Comparison of ENCODE assay signal across 8 mouse cellular contexts in the genomic region with DNA sequence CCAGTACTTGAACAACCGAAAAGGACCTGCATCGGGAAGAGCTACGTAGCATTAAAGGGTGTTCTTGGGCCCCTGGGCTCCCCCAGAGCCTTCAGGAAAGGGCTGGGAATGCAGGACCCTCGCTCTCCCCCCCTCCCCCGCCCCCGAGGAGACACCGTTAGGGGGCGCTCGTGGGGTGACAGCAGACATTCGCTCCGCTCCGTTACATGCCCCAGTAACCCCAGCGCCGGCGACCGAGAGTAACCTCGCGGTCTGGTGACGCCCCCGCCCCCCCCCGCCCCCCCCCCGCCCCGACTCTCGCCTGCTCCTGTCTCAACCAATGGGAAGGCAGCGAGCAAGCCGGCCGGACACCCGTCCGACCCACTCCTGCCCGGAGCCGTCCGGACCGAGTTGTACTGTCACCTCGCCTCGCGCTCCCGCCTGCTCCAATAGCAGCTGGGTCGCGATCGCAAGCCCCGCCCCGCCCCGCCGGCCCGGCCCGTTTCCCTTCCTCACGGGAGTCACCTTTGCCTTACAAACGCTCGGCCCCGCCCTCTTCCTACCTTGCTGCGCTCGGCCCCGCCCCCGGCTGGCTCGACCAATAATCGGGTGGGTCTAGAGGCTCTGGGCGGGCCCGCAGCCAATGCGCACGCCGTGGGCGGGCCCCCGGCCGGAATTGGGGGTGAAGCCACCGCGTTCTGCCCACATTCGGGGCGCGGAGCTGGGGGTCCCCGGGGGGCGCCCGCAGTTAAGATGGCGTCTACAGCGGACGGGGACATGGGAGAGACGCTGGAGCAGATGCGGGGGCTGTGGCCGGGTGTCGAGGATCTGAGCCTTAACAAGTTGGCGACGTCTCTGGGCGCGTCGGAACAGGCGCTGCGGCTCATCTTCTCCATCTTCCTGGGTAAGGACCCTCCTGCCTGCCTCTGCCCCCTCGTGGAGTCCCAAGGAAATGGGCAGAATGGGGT. TPM values are rescaled to one million over a fixed set of nuclear protein-coding genes. Genes with fewer than 3 reads are reported as not detected.
DNase-seq lines count a peak whose midpoint lies in the region; ATAC-seq lines count a peak whose summit lies in the region.

A gene (plus strand): TSS at position 551 of the 947 bp plus-strand sequence.

- no peaks in the 10 kb centered on the region for H3K27me3 ChIP-seq in heart, embryonic 14.5 days (ENCODE audit: control insufficient read depth, insufficient read depth, low read length)
- H3K27me3 ChIP-seq in liver, embryonic 13.5 days, result no peaks in the 10 kb centered on the region
- H3K27me3 ChIP-seq in stomach, embryonic 16.5 days (ENCODE audit: control insufficient read depth, insufficient read depth, low read length), result no peaks in the 10 kb centered on the region

- H3K4me2 ChIP-seq in heart, embryonic 14.5 days (ENCODE audit: low read length), result peak within 1 kb of the TSS; percentile 77
- peak within 1 kb of the TSS; percentile 87 for H3K4me2 ChIP-seq in liver, embryonic 13.5 days
- H3K4me2 ChIP-seq in stomach, embryonic 16.5 days (ENCODE audit: low read depth, low read length), result peak within 1 kb of the TSS; percentile 88

- peak within 1 kb of the TSS; percentile 71 to 83 for H3K27ac ChIP-seq in heart, embryonic 14.5 days (replicated peaks in 1 of 2; ENCODE audit: control insufficient read depth in 1 of 2, insufficient read depth in 1 of 2, low read depth in 2 of 2, low read length in 2 of 2)
- peak within 1 kb of the TSS; percentile 88 for H3K27ac ChIP-seq in liver, embryonic 13.5 days
- H3K27ac ChIP-seq in stomach, embryonic 16.5 days (ENCODE audit: low read length), result peak within 1 kb of the TSS; percentile 87

- peak within 1 kb of the TSS; percentile 69 for H3K9ac ChIP-seq in heart, embryonic 14.5 days (ENCODE audit: low read length)
- peak within 1 kb of the TSS; percentile 87 for H3K9ac ChIP-seq in liver, embryonic 13.5 days
- H3K9ac ChIP-seq in stomach, embryonic 16.5 days (ENCODE audit: low read length), result peak within 1 kb of the TSS; percentile 83

- peaks cover 0 to 7% of the 10 kb centered on the region in 2 experiments; a peak in 3 of 4 replicates for H3K4me1 ChIP-seq in heart, embryonic 14.5 days (ENCODE audit: control insufficient read depth in 2 of 2, insufficient read depth in 2 of 2, low read length in 2 of 2)
- peaks cover 44% of the 10 kb centered on the region for H3K4me1 ChIP-seq in liver, embryonic 13.5 days (replicated peaks)
- peaks cover 7% of the 10 kb centered on the region for H3K4me1 ChIP-seq in stomach, embryonic 16.5 days (ENCODE audit: control insufficient read depth, insufficient read depth, low read length)

- peak; percentile 99 for DNase-seq in c-Kit-negative CD71-positive TER-119-positive erythroid progenitor cells, embryonic 14.5 days (ENCODE audit: low read depth, low spot score)
- peak; percentile 87 for DNase-seq in fibroblast of lung, adult 2 months (ENCODE audit: low read depth)
- peak; percentile 100 for DNase-seq in kidney, postnatal 14 days
- peak; percentile 100 for DNase-seq in liver, embryonic 13.5 days
- peak; percentile 98 for DNase-seq in neural tube, embryonic 10.5 days (ENCODE audit: extremely low spot score, low spot score)

- ATAC-seq in CD4-positive, CD25-positive, alpha-beta regulatory T cell, adult 4 months, result peak; percentile 98
- ATAC-seq in heart, embryonic 14.5 days (ENCODE audit: insufficient number of reproducible peaks, insufficient read depth, low FRiP score, low read depth), result peak; percentile 99
- peak; percentile 96 for ATAC-seq in liver, embryonic 13.5 days (ENCODE audit: low read depth)
- peak; percentile 98 for ATAC-seq in stomach, embryonic 16.5 days (ENCODE audit: insufficient read depth, low FRiP score)

- WGBS in heart, embryonic 14.5 days, result 1% methylated on average over 68 of the region's 87 CpGs
- under 1% methylated on average over 81 of the region's 87 CpGs for WGBS in liver, embryonic 13.5 days (ENCODE audit: insufficient replicate concordance)
- under 1% methylated on average over 64 of the region's 87 CpGs for WGBS in stomach, embryonic 16.5 days

- peak within 1 kb of the TSS; percentile 69 to 94 for H3K4me3 ChIP-seq in heart, embryonic 14.5 days (ENCODE audit: control insufficient read depth in 1 of 2, insufficient read depth in 1 of 2, low read depth in 1 of 2, low read length in 2 of 2)
- H3K4me3 ChIP-seq in liver, embryonic 13.5 days (replicated peaks), result peak within 1 kb of the TSS; percentile 81
- peak within 1 kb of the TSS; percentile 83 for H3K4me3 ChIP-seq in stomach, embryonic 16.5 days (replicated peaks; ENCODE audit: low read length)

- H3K36me3 ChIP-seq in heart, embryonic 14.5 days (ENCODE audit: control insufficient read depth, insufficient read depth, low read length), result no peaks in the 10 kb centered on the region; the same call in 1 of the 2 replicates
- peaks cover 15% of the 10 kb centered on the region for H3K36me3 ChIP-seq in liver, embryonic 13.5 days
- H3K36me3 ChIP-seq in stomach, embryonic 16.5 days (ENCODE audit: control insufficient read depth, insufficient read depth, low read length), result no peaks in the 10 kb centered on the region

- H3K9me3 ChIP-seq in heart, embryonic 14.5 days (ENCODE audit: control insufficient read depth, low read length), result no peaks in the 10 kb centered on the region
- no peaks in the 10 kb centered on the region for H3K9me3 ChIP-seq in liver, embryonic 13.5 days (replicated peaks)
- no peaks in the 10 kb centered on the region for H3K9me3 ChIP-seq in stomach, embryonic 16.5 days (replicated peaks; ENCODE audit: control insufficient read depth, low read length)

RNA-seq across cellular contexts. Expression of the gene that starts here (rescaled TPM):
- polyA plus RNA-seq in CD4-positive, CD25-positive, alpha-beta regulatory T cell, adult 4 months (2017; shearing (Covaris generic)), result 10 to 100 TPM; 33.5 to 35.0 TPM
- polyA plus RNA-seq in heart, embryonic 14.5 days (2014; fragmentation: Nextera tagmentation; extraction: Ambion mirVana), result 45.0 and 47.7 TPM in 2 replicates
- 68.4 and 73.9 TPM in 2 replicates for polyA plus RNA-seq in liver, embryonic 13.5 days (2015; fragmentation: Nextera tagmentation; extraction: Ambion mirVana)
- polyA plus RNA-seq in stomach, embryonic 16.5 days (2015; fragmentation: Nextera tagmentation; extraction: Ambion mirVana), result 84.1 and 86.8 TPM in 2 replicates

Comparison
In these comparisons a context has a peak if more than half of its experiments do, and no peak if none do; other contexts are left out.
1. Peak in every context shown above with its lines: DNase-seq, ATAC-seq, H3K4me3 ChIP-seq and H3K27ac ChIP-seq.